Mouse (Mus musculus) lung, embryonic 16.5 days (tissue): ENCODE results near the gene Togaram1. TPM values are rescaled to one million over a fixed set of nuclear protein-coding genes. Genes with fewer than 3 reads are reported as not detected.

Experiments used
- ATAC-seq: fragments of 200-750 bp; cut with Nextera tagmentation; 2 replicates; pipeline ENCODE4 v1.8.0; 2017; ENCODE audit warnings: low read depth, mild to moderate bottlenecking, moderate library complexity
- H3K27ac ChIP-seq: fragments of 300-500 bp; sonication (generic); 2 replicates; pipeline ENCODE4 v1.5.1; 2014; ENCODE audit warnings: mild to moderate bottlenecking, control low read depth, low read length
- H3K27me3 ChIP-seq: fragments of 300-500 bp; sonication (generic); 2 replicates; pipeline ENCODE4 v1.6.1; 2014; ENCODE audit warnings: low read depth, low read length, mixed read lengths; ENCODE audit not compliant: control insufficient read depth, insufficient read depth
- H3K36me3 ChIP-seq: fragments of 300-500 bp; sonication (generic); 2 replicates; pipeline ENCODE4 v1.6.1; 2014; ENCODE audit warnings: low read length; ENCODE audit not compliant: control insufficient read depth, insufficient read depth
- H3K4me1 ChIP-seq: fragments of 300-500 bp; sonication (generic); replicated peaks from 2 replicates; pipeline ENCODE4 v1.6.1; 2014; ENCODE audit warnings: low read length, mixed read lengths; ENCODE audit not compliant: control insufficient read depth, insufficient read depth
- H3K4me2 ChIP-seq: fragments of 300-500 bp; sonication (generic); 2 replicates; pipeline ENCODE4 v1.6.1; 2014; ENCODE audit warnings: low read depth, low read length, control low read depth
- H3K4me3 ChIP-seq: fragments of 300-500 bp; sonication (generic); 2 replicates; pipeline ENCODE4 v1.5.1; 2014; ENCODE audit warnings: mild to moderate bottlenecking, low read length, control low read depth
- H3K9ac ChIP-seq: fragments of 300-500 bp; sonication (generic); 2 replicates; pipeline ENCODE4 v1.6.1; 2014; ENCODE audit warnings: low read length, control low read depth
- H3K9me3 ChIP-seq: fragments of 300-500 bp; sonication (generic); 2 replicates; pipeline ENCODE4 v1.6.1; 2016; ENCODE audit warnings: low read length; ENCODE audit not compliant: control insufficient read depth
- WGBS: fragments of 180-500 bp; shearing (Covaris S2); extraction: QIAGEN DNeasy Blood & Tissue Kit; methylation state at CpG from one replicate; pipeline ENCODE4 v1.1.7; 2014; 5-methylcytosine and 5-hydroxymethylcytosine counted together
- polyA plus RNA-seq: library from polyadenylated mRNA; unstranded; fragments of >200 nt; fragmentation: Nextera tagmentation; extraction: Ambion mirVana; gene quantifications from 2 replicates; pipeline ENCODE4 v1.2.1, GENCODE M21; 2015

The Togaram1 gene
- polyA plus RNA-seq, 1 experiment from 2014 or later, result 32.2 TPM

DNA sequence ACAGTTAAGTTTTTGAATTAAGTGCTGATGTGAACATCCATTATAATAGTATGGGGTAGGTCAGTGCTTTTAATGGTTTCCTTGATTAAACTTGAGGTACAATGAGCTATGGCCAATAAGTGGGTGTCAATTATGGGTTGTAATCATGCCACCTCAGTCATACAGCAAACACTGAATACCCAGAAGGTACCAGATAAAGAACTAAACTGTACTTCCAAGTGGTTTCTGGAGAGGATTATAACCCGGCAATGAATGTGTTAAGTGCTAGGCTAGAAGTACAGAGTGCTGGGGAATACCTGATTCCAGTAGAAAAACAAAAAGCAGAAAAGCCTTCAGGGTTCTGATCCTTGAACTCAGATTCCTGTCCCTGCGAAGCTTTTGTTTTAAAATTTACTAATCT, 2.5 kb downstream of the Togaram1 start:
- H3K9me3 ChIP-seq, result no peaks in the 10 kb centered on the region
- no peak overlapping the region for H3K27ac ChIP-seq
- ATAC-seq, result no peak
- peak overlapping the region; percentile 98 for H3K4me3 ChIP-seq
- peak overlapping the region; percentile 84 for H3K4me2 ChIP-seq
- H3K27me3 ChIP-seq, result no peaks in the 10 kb centered on the region
- peak overlapping the region; percentile 95 for H3K9ac ChIP-seq
- no peaks in the 10 kb centered on the region for H3K36me3 ChIP-seq
- peaks cover 15% of the 10 kb centered on the region for H3K4me1 ChIP-seq
- 4% methylated on average over 2 of the region's 2 CpGs for WGBS

DNA sequence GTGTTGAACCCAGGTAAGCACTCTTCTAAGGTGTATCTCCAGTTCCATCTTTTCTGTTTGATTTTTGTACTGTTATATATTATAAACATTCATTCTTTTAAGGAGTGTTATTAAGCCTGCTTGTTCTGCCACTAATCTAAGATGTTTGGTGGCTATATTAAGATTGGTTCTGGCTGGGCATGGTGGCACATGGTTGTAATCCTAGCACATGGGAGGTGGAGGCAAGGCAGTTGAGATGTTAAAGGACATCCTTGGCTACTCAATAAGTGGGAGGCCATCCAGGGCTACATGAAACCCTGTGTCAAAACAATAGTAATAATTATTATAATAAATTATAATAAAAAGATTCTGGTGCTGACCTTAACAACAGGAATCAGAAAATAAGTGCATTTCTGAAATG, 5.8 kb downstream of the Togaram1 start:
- Histone ChIP-seq H3K27me3 (no peaks in the 10 kb centered on the region), H3K4me1 (peaks cover 13% of the 10 kb centered on the region; the same call in 1 of the 2 replicates), H3K9ac (no peak overlapping the region), H3K36me3 (no peaks in the 10 kb centered on the region), H3K27ac (no peak overlapping the region), H3K4me2 (no peak overlapping the region), H3K4me3 (no peak overlapping the region), H3K9me3 (no peaks in the 10 kb centered on the region)
- ATAC-seq, result no peak

GRCm38 (mm10) chr12:64972063-64972462, 6.5 kb downstream of the Togaram1 start:
- WGBS, result 60% methylated on average over 6 of the region's 6 CpGs

GRCm38 (mm10) chr12:64975558-64975957, 10.0 kb downstream of the Togaram1 start:
- H3K9me3 ChIP-seq, result no peaks in the 10 kb centered on the region
- no peak for ATAC-seq
- H3K4me3 ChIP-seq, result no peak overlapping the region
- peaks cover 8% of the 10 kb centered on the region; the same call in 1 of the 2 replicates for H3K4me1 ChIP-seq
- peaks cover 13% of the 10 kb centered on the region for H3K36me3 ChIP-seq
- H3K9ac ChIP-seq, result no peak overlapping the region
- 46% methylated on average over 6 of the region's 6 CpGs for WGBS
- no peak overlapping the region for H3K27ac ChIP-seq
- H3K27me3 ChIP-seq, result no peaks in the 10 kb centered on the region
- H3K4me2 ChIP-seq, result no peak overlapping the region

More at GRCm38 (mm10) chr12:64972063-64972462, 6.5 kb downstream of the Togaram1 start:
- no peak overlapping the region for H3K27ac ChIP-seq
- H3K4me2 ChIP-seq, result no peak overlapping the region
- H3K9ac ChIP-seq, result no peak overlapping the region
- no peaks in the 10 kb centered on the region for H3K9me3 ChIP-seq
- H3K4me1 ChIP-seq, result peaks cover 13% of the 10 kb centered on the region; the same call in 1 of the 2 replicates
- no peak overlapping the region for H3K4me3 ChIP-seq
- no peaks in the 10 kb centered on the region for H3K27me3 ChIP-seq
- ATAC-seq, result no peak
- 0 out of 2 replicates have a peak, but pooled peaks cover 2% of the 10 kb centered on the region for H3K36me3 ChIP-seq

- ATAC-seq, result no peak
- 55% methylated on average over 1 of the region's 1 CpGs for WGBS
- peaks cover 2% of the 10 kb centered on the region; the same call in 1 of the 2 replicates for H3K4me1 ChIP-seq
These were observed 10.6 kb downstream of the Togaram1 start for GRCm38 (mm10) chr12:64976191-64976590.

DNA sequence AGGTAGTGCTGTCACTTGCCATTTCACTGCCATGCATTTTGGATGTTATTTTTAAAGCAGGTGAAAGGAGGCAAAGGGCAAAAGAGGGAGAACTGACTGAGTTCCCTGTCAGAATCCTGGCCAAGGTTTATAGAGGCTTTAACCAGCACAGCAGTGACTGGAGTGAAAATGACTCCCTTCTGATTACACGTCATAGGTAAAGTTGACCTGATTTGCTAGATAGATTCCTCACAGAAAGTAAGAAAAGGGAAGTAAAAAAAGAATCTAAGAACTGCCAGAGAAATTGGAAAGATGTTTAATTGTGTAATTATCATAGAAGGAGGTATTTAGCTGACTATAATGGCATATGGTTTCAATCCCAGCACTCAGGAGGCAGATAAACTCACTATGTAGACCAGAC, 11.9 kb downstream of the Togaram1 start:
- Histone ChIP-seq H3K36me3 (peaks cover 16% of the 10 kb centered on the region), H3K27ac (no peak overlapping the region), H3K4me1 (no peaks in the 10 kb centered on the region), H3K4me3 (no peak overlapping the region), H3K9me3 (no peaks in the 10 kb centered on the region), H3K27me3 (no peaks in the 10 kb centered on the region), H3K9ac (no peak overlapping the region), H3K4me2 (no peak overlapping the region)
- ATAC-seq, result no peak
- WGBS, result 81% methylated on average over 1 of the region's 1 CpGs

More at GRCm38 (mm10) chr12:64976191-64976590, 10.6 kb downstream of the Togaram1 start:
- Histone ChIP-seq H3K27ac (no peak overlapping the region), H3K4me3 (no peak overlapping the region), H3K4me2 (no peak overlapping the region), H3K36me3 (peaks cover 14% of the 10 kb centered on the region), H3K27me3 (no peaks in the 10 kb centered on the region), H3K9ac (no peak overlapping the region), H3K9me3 (no peaks in the 10 kb centered on the region)

- H3K36me3 ChIP-seq, result peaks cover 26% of the 10 kb centered on the region
- no peak overlapping the region for H3K27ac ChIP-seq
- no peak overlapping the region for H3K4me2 ChIP-seq
- ATAC-seq, result no peak
- H3K27me3 ChIP-seq, result no peaks in the 10 kb centered on the region
- no peaks in the 10 kb centered on the region for H3K9me3 ChIP-seq
- no peaks in the 10 kb centered on the region for H3K4me1 ChIP-seq
- no peak overlapping the region for H3K4me3 ChIP-seq
- WGBS, result 90% methylated on average over 3 of the region's 3 CpGs
- no peak overlapping the region for H3K9ac ChIP-seq
These were observed 42.1 kb downstream of the Togaram1 start for GRCm38 (mm10) chr12:65007725-65008124.

DNA sequence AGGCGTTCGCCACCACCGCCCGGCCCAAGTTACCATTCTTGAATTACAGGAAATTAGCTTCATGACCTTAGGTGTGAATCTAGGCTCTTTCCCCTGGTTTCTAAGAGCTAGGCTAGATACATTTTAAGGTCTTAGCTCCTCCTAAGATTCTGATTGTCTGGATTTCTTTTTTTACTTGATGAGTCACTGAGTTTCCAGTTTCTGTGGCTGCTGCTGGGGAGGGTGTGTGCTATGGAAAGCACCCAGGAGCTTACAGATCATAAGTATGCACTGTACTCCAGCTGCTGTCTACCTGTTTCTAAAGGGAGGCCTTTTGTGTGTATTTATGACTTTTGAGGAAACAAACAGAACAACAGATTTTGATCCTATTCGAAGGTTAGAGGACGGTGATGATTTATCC, 57.2 kb downstream of the Togaram1 start:
- H3K27me3 ChIP-seq, result no peaks in the 10 kb centered on the region
- H3K4me1 ChIP-seq, result no peaks in the 10 kb centered on the region
- no peak overlapping the region for H3K4me2 ChIP-seq
- no peaks in the 10 kb centered on the region for H3K9me3 ChIP-seq
- H3K4me3 ChIP-seq, result no peak overlapping the region
- ATAC-seq, result no peak
- WGBS, result 91% methylated on average over 6 of the region's 6 CpGs
- H3K36me3 ChIP-seq, result peaks cover 3% of the 10 kb centered on the region; the same call in 1 of the 2 replicates
- no peak overlapping the region for H3K9ac ChIP-seq
- no peak overlapping the region for H3K27ac ChIP-seq

GRCm38 (mm10) chr12:65035839-65036189, 70.2 kb downstream of the Togaram1 start:
- peak; percentile 3; the same call in 1 of the 2 replicates for ATAC-seq
- no peak overlapping the region for H3K27ac ChIP-seq
- H3K4me3 ChIP-seq, result peak overlapping the region; percentile 91

More at GRCm38 (mm10) chr12:65035839-65036189, 70.2 kb downstream of the Togaram1 start:
- no peaks in the 10 kb centered on the region for H3K9me3 ChIP-seq
- H3K9ac ChIP-seq, result peak overlapping the region; percentile 96
- no peaks in the 10 kb centered on the region for H3K27me3 ChIP-seq
- peaks cover 9% of the 10 kb centered on the region for H3K4me1 ChIP-seq
- no peaks in the 10 kb centered on the region for H3K36me3 ChIP-seq
- 44% methylated on average over 8 of the region's 8 CpGs for WGBS
- peak overlapping the region; percentile 79 for H3K4me2 ChIP-seq
